Mouse (Mus musculus): ENCODE measurements around the gene Igf2bp1.

DNA sequence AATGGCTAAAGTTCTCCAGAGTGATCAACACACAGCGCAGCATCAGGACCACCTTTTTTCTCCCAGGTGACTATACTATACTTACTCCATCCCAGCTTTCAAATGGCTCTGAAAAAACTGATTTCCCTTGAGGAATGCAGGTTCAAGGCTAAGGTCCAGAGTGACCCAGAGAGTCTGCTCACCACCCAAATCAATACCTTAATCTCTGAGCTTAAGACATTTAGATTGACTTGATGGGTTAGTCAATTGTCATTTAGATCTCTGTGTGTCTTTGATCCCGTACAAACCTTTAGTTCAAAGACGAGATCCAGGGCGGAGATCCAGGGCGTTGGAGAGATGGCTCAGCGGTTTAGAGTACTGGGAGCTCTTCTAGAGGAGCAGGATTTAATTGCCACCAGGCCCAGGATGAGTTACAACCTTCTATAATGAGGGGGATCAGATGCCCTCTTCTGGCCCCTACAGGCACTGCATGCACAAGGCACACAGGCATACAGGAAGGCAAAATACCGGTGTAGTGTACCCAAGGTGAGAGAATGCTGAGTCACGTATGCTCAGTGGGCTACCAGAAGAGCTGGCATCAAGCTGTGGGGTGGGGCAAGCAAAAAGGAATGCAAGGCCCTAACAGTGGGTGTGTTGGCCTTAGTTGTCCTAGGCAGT is 24.9 kb downstream of the Igf2bp1 start:
- peak; percentile 83 for TF ChIP-seq ZNF384 (IDR thresholded peaks at IDR 0.05; ENCODE audit: low read depth, low read length)
- TF ChIP-seq MAFK (IDR thresholded peaks at IDR 0.05; ENCODE audit: insufficient read depth, low read depth, low read length): peak; percentile 98

Data from ES-E14 (cell line).